Mouse (Mus musculus) heart, postnatal 25 days (tissue): ENCODE measurements at regions not wholly inside any gene's neighbourhood (a gene's known extent, or its start where the extent isn't known, plus 50 kb on each side); places are given as distances from the start of the nearest gene placed in this dataset.

Source experiments
- DNase-seq: peaks from one replicate; pipeline ENCODE4 v3.0.0; 2022; ENCODE audit warnings: low spot score
- intact Hi-C: fragments of 180-260 bp; cut with DNase I; formaldehyde crosslinking; loops from one replicate; pipeline ENCODE4 v1.15.1; 2025

- no peak for DNase-seq
- intact Hi-C loops = no loop called here
These were observed 221.8 kb upstream of the Kdm8 start for GRCm38 (mm10) chr7:125222684-125223083.

- intact Hi-C loops = no loop called here
- no peak for DNase-seq
These were observed 209.6 kb upstream of the Kdm8 start for GRCm38 (mm10) chr7:125234911-125235310.

- intact Hi-C loops = no loop called here
- no peak for DNase-seq
These were observed 207.4 kb upstream of the Kdm8 start for GRCm38 (mm10) chr7:125237026-125237425.

GRCm38 (mm10) chr7:125243021-125243420 is 201.5 kb upstream of the Kdm8 start:
- DNase-seq = no peak
- intact Hi-C loops = no loop called here

GRCm38 (mm10) chr7:125248386-125248785 is 196.1 kb upstream of the Kdm8 start:
- intact Hi-C loops = no loop called here
- no peak for DNase-seq

- intact Hi-C loops = no loop called here
- no peak for DNase-seq
These were observed 194.1 kb upstream of the Kdm8 start for GRCm38 (mm10) chr7:125250385-125250784.

GRCm38 (mm10) chr7:125250970-125251585 is 193.4 kb upstream of the Kdm8 start:
- DNase-seq = no peak
- intact Hi-C loops = no loop called here

GRCm38 (mm10) chr7:125254302-125254701 is 190.2 kb upstream of the Kdm8 start:
- no peak for DNase-seq
- intact Hi-C loops = no loop called here

GRCm38 (mm10) chr7:125259016-125259415 is 185.5 kb upstream of the Kdm8 start:
- intact Hi-C loops = no loop called here
- DNase-seq = no peak

- intact Hi-C loops = no loop called here
- no peak for DNase-seq
These were observed 182.3 kb upstream of the Kdm8 start for GRCm38 (mm10) chr7:125262133-125262532.

GRCm38 (mm10) chr7:125262672-125263365 is 181.7 kb upstream of the Kdm8 start:
- DNase-seq = no peak
- intact Hi-C loops = no loop called here

GRCm38 (mm10) chr7:125263756-125264155 is 180.7 kb upstream of the Kdm8 start:
- no peak for DNase-seq
- intact Hi-C loops = no loop called here

GRCm38 (mm10) chr7:125270711-125271110 is 173.8 kb upstream of the Kdm8 start:
- DNase-seq = no peak
- intact Hi-C loops = no loop called here

- intact Hi-C loops = no loop called here
- DNase-seq = no peak
These were observed 173.1 kb upstream of the Kdm8 start for GRCm38 (mm10) chr7:125271356-125271755.

- no peak for DNase-seq
These were observed 163.1 kb upstream of the Kdm8 start for GRCm38 (mm10) chr7:125281371-125281770.

GRCm38 (mm10) chr7:125295226-125295625 is 149.2 kb upstream of the Kdm8 start:
- intact Hi-C loops = no loop called here
- no peak for DNase-seq

More at GRCm38 (mm10) chr7:125281371-125281770, 163.1 kb upstream of the Kdm8 start:
- intact Hi-C loops = no loop called here

GRCm38 (mm10) chr7:125308433-125308832 is 136.0 kb upstream of the Kdm8 start:
- intact Hi-C loops = no loop called here
- no peak for DNase-seq

- no peak for DNase-seq
- intact Hi-C loops = no loop called here
These were observed 133.5 kb upstream of the Kdm8 start for GRCm38 (mm10) chr7:125310971-125311370.

- no peak for DNase-seq
- intact Hi-C loops = no loop called here
These were observed 130.9 kb upstream of the Kdm8 start for GRCm38 (mm10) chr7:125313604-125314003.

- no peak for DNase-seq
- intact Hi-C loops = no loop called here
These were observed 109.7 kb upstream of the Kdm8 start for GRCm38 (mm10) chr7:125334769-125335168.

GRCm38 (mm10) chr7:125335586-125336165 is 108.8 kb upstream of the Kdm8 start:
- intact Hi-C loops = no loop called here
- DNase-seq = no peak
